Comparison of ENCODE assay signal across 21 mouse cellular contexts in the genomic region with DNA sequence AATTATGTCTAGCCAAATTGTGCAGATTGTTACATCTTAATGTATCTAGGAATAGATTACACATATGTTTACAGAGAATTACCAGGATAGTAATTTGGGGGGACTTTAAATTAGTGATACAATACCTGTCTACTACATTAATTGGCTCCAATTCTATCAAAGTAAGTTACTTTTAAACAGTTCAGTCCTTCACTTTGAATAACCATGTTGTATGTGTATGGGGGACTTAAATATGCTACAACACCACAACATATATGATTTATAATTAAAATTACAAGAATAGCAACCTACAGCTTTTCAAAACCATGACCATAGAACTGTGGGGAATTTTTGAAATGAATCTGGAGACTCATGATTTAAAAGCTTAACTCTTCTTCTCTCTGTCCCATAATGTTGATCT.
DNase-seq lines count a peak whose midpoint lies in the region; ATAC-seq lines count a peak whose summit lies in the region.
"Had no signal": no experiment of that assay in that cellular context is flagged by ENCODE, and none has a peak within 500 bp of the region (broad histone marks: within the 10 kb centered on the region; RNA-seq: fewer than 3 reads in every experiment).

No protein-coding gene starts in this region.

- H3K27me3 ChIP-seq in hindbrain, embryonic 10.5 days (ENCODE audit: insufficient read depth, poor library complexity, severe bottlenecking), result peaks cover 35% of the 10 kb centered on the region
- peaks cover 6% of the 10 kb centered on the region; the same call in 1 of the 2 replicates for H3K27me3 ChIP-seq in hindbrain, embryonic 11.5 days (ENCODE audit: control insufficient read depth, insufficient read depth, low read length)
- peaks cover 3% of the 10 kb centered on the region for H3K27me3 ChIP-seq in midbrain, embryonic 11.5 days (ENCODE audit: control insufficient read depth, insufficient read depth, low read length)
- peaks cover 6% of the 10 kb centered on the region for H3K27me3 ChIP-seq in midbrain, embryonic 16.5 days (ENCODE audit: control insufficient read depth, insufficient read depth, low read depth, low read length)
- H3K27me3 ChIP-seq: CH12.LX; embryonic facial prominence, embryonic 12.5 days had no signal

- no peak overlapping the region for H3K9ac ChIP-seq in hindbrain, embryonic 11.5 days (ENCODE audit: low read depth, low read length)
- no peak overlapping the region for H3K9ac ChIP-seq in midbrain, embryonic 11.5 days (ENCODE audit: low read length)
- no peak overlapping the region for H3K9ac ChIP-seq in midbrain, embryonic 16.5 days (ENCODE audit: low read depth, low read length)
- H3K9ac ChIP-seq: embryonic facial prominence, embryonic 12.5 days; forebrain, embryonic 13.5 days; forebrain, embryonic 15.5 days; forebrain, postnatal 0 days had no signal

- H3K4me1 ChIP-seq in hindbrain, embryonic 10.5 days (replicated peaks), result peaks cover 38% of the 10 kb centered on the region
- no peaks in the 10 kb centered on the region for H3K4me1 ChIP-seq in hindbrain, embryonic 11.5 days (replicated peaks; ENCODE audit: control insufficient read depth, insufficient read depth, low read length)
- H3K4me1 ChIP-seq in midbrain, embryonic 11.5 days (ENCODE audit: control insufficient read depth, insufficient read depth, low read length), result peaks cover 15% of the 10 kb centered on the region
- H3K4me1 ChIP-seq in midbrain, embryonic 16.5 days (ENCODE audit: control insufficient read depth, insufficient read depth, low read length), result 0 out of 2 replicates have a peak, but pooled peaks cover 5% of the 10 kb centered on the region
- H3K4me1 ChIP-seq: embryonic facial prominence, embryonic 12.5 days had no signal

- H3K4me3 ChIP-seq in hindbrain, embryonic 10.5 days, result no peak overlapping the region
- H3K4me3 ChIP-seq in hindbrain, embryonic 11.5 days (ENCODE audit: low read depth, low read length), result no peak overlapping the region
- no peak overlapping the region for H3K4me3 ChIP-seq in midbrain, embryonic 11.5 days (ENCODE audit: low read depth, low read length)
- no peak overlapping the region for H3K4me3 ChIP-seq in midbrain, embryonic 16.5 days (ENCODE audit: low read depth, low read length)
- H3K4me3 ChIP-seq: embryonic facial prominence, embryonic 10.5 days; embryonic facial prominence, embryonic 12.5 days; forebrain, embryonic 13.5 days; forebrain, embryonic 15.5 days had no signal

- H3K36me3 ChIP-seq in hindbrain, embryonic 10.5 days, result no peaks in the 10 kb centered on the region
- H3K36me3 ChIP-seq in hindbrain, embryonic 11.5 days (ENCODE audit: control insufficient read depth, insufficient read depth, low read length), result no peaks in the 10 kb centered on the region
- H3K36me3 ChIP-seq in midbrain, embryonic 11.5 days (ENCODE audit: control insufficient read depth, insufficient read depth, low read length), result no peaks in the 10 kb centered on the region
- H3K36me3 ChIP-seq in midbrain, embryonic 16.5 days (ENCODE audit: control insufficient read depth, insufficient read depth, low read length), result no peaks in the 10 kb centered on the region
- H3K36me3 ChIP-seq: embryonic facial prominence, embryonic 10.5 days; embryonic facial prominence, embryonic 12.5 days; forebrain, embryonic 15.5 days; G1E had no signal

- peak; percentile 51 for DNase-seq in cerebellum, adult 9-10 months
- DNase-seq in cerebellum, postnatal 10 days, result no peak
- DNase-seq in hindbrain, embryonic 10.5 days (ENCODE audit: low spot score), result no peak
- DNase-seq in hindbrain, embryonic 11.5 days (ENCODE audit: low spot score), result no peak
- peak; percentile 86 for DNase-seq in midbrain, embryonic 11.5 days (ENCODE audit: low spot score, missing footprints)
- DNase-seq: adrenal gland, adult 8-10 months; adrenal gland, postnatal 14 days; adrenal gland, postnatal 36 days; B cell, adult 2 months; cerebellum, adult 11-12 months had no signal

- H3K9me3 ChIP-seq in hindbrain, embryonic 10.5 days, result no peaks in the 10 kb centered on the region
- no peaks in the 10 kb centered on the region for H3K9me3 ChIP-seq in hindbrain, embryonic 11.5 days (ENCODE audit: control insufficient read depth, low read length)
- H3K9me3 ChIP-seq in midbrain, embryonic 11.5 days (ENCODE audit: control insufficient read depth, low read length), result no peaks in the 10 kb centered on the region
- H3K9me3 ChIP-seq in midbrain, embryonic 16.5 days (replicated peaks; ENCODE audit: control insufficient read depth, low read length, poor library complexity, severe bottlenecking), result no peaks in the 10 kb centered on the region
- H3K9me3 ChIP-seq: embryonic facial prominence, embryonic 10.5 days; embryonic facial prominence, embryonic 12.5 days; forebrain, embryonic 13.5 days; forebrain, embryonic 15.5 days had no signal

- H3K27ac ChIP-seq in hindbrain, embryonic 10.5 days, result peak overlapping the region; percentile 53; the same call in 1 of the 2 replicates
- no peak overlapping the region for H3K27ac ChIP-seq in hindbrain, embryonic 11.5 days (ENCODE audit: low read depth, low read length)
- H3K27ac ChIP-seq in midbrain, embryonic 11.5 days (ENCODE audit: low read depth, low read length), result no peak overlapping the region
- no peak overlapping the region for H3K27ac ChIP-seq in midbrain, embryonic 16.5 days (ENCODE audit: low read length)
- H3K27ac ChIP-seq: embryonic facial prominence, embryonic 10.5 days; embryonic facial prominence, embryonic 12.5 days; forebrain, embryonic 15.5 days had no signal

- no peak overlapping the region for H3K4me2 ChIP-seq in hindbrain, embryonic 11.5 days (replicated peaks; ENCODE audit: low read depth, low read length)
- no peak overlapping the region for H3K4me2 ChIP-seq in midbrain, embryonic 11.5 days
- H3K4me2 ChIP-seq in midbrain, embryonic 16.5 days (ENCODE audit: low read length), result no peak overlapping the region
- H3K4me2 ChIP-seq: embryonic facial prominence, embryonic 12.5 days; forebrain, embryonic 15.5 days had no signal

- ATAC-seq in hindbrain, embryonic 11.5 days (ENCODE audit: low FRiP score), result no peak
- no peak for ATAC-seq in midbrain, embryonic 11.5 days (ENCODE audit: low FRiP score)
- no peak for ATAC-seq in midbrain, embryonic 16.5 days
- ATAC-seq: activated CD4-positive, CD25-positive, alpha-beta regulatory T cell, adult 4 months; CD4-positive, CD25-positive, alpha-beta regulatory T cell, adult 4 months; forebrain, embryonic 13.5 days; forebrain, embryonic 15.5 days; forebrain, postnatal 0 days; Patski had no signal

Comparison
In these comparisons a context has a peak if more than half of its experiments do, and no peak if none do; other contexts are left out.
1. DNase-seq: peak in cerebellum, adult 9-10 months (single experiment) and midbrain, embryonic 11.5 days (single experiment); none in cerebellum, postnatal 10 days (0 of 2), hindbrain, embryonic 10.5 days (single experiment) and hindbrain, embryonic 11.5 days (single experiment).